28 mouse cellular contexts compared by ENCODE assay signal in genomic region chr2:140847817-140848428, GRCm38 (mm10).
DNase-seq lines count a peak whose midpoint lies in the region; ATAC-seq and TF ChIP-seq lines count a peak whose summit lies in the region.
"Had no signal": no experiment of that assay in that cellular context is flagged by ENCODE, and none has a peak within 500 bp of the region (broad histone marks: within the 10 kb centered on the region; RNA-seq: fewer than 3 reads in every experiment).

No protein-coding gene starts in this region.

- peak; percentile 6 for DNase-seq in kidney, adult 2 months
- DNase-seq in 3134 (ENCODE audit: extremely low read depth, insufficient read length, low spot score) (peak; percentile 42), adipocyte (ENCODE audit: low spot score) (peak; percentile 42)
- DNase-seq in Muller cell, postnatal 12 days (ENCODE audit: inconsistent ontology term): peak; percentile 7
- DNase-seq in midbrain, embryonic 14.5 days: no peak
- no peak for DNase-seq in left cerebral cortex, postnatal 4 days
- no peak for DNase-seq in lung, postnatal 4 days
- DNase-seq: adrenal gland, postnatal 25 days; cerebellum, adult 11-12 months; cerebellum, adult 8-10 months; cerebellum, postnatal 10 days; cerebellum, postnatal 36 days; embryo, embryonic 11 days; forebrain, postnatal 0 days; gastrocnemius, postnatal 25 days; heart, adult 18-20 months; heart, postnatal 10 days; kidney, adult 11 months had no signal

- H3K9me3 ChIP-seq in kidney, embryonic 14.5 days (ENCODE audit: control insufficient read depth, low read length): no peaks in the 10 kb centered on the region
- H3K9me3 ChIP-seq in midbrain, embryonic 14.5 days (ENCODE audit: control insufficient read depth, low read length): no peaks in the 10 kb centered on the region
- H3K9me3 ChIP-seq: embryonic facial prominence, embryonic 10.5 days; embryonic facial prominence, embryonic 13.5 days; heart, embryonic 12.5 days; heart, embryonic 15.5 days; hindbrain, embryonic 13.5 days; intestine, embryonic 15.5 days had no signal

- TF ChIP-seq POLR2A in kidney, adult 2 months (IDR thresholded peaks at IDR 0.05; ENCODE audit: low read depth, low read length): no peak

- WGBS in kidney, adult 2 months: 65% methylated on average over 5 of the region's 5 CpGs
- WGBS in kidney, embryonic 14.5 days: 90% methylated on average over 5 of the region's 5 CpGs
- WGBS in midbrain, embryonic 14.5 days: 94% methylated on average over 5 of the region's 5 CpGs

- no peak overlapping the region for H3K9ac ChIP-seq in kidney, embryonic 14.5 days (ENCODE audit: low read depth, low read length)
- H3K9ac ChIP-seq in midbrain, embryonic 14.5 days (replicated peaks; ENCODE audit: low read length): no peak overlapping the region
- H3K9ac ChIP-seq: embryonic facial prominence, embryonic 13.5 days; forebrain, postnatal 0 days; heart, embryonic 12.5 days; heart, embryonic 15.5 days; hindbrain, embryonic 13.5 days; intestine, embryonic 15.5 days had no signal

- ATAC-seq in kidney, embryonic 14.5 days (ENCODE audit: low FRiP score, low TSS enrichment): no peak
- no peak for ATAC-seq in midbrain, embryonic 14.5 days (ENCODE audit: low FRiP score, low TSS enrichment)
- ATAC-seq: activated CD4-positive, CD25-positive, alpha-beta regulatory T cell, adult 4 months; forebrain, embryonic 14.5 days; forebrain, postnatal 0 days; hindbrain, embryonic 16.5 days; intestine, embryonic 15.5 days had no signal

- no peaks in the 10 kb centered on the region for H3K4me1 ChIP-seq in kidney, adult 2 months (ENCODE audit: control insufficient read depth, insufficient read depth, low read length)
- no peaks in the 10 kb centered on the region for H3K4me1 ChIP-seq in kidney, embryonic 14.5 days (ENCODE audit: control insufficient read depth, insufficient read depth, low read length)
- H3K4me1 ChIP-seq in midbrain, embryonic 14.5 days (ENCODE audit: control insufficient read depth, insufficient read depth, low read length): no peaks in the 10 kb centered on the region
- H3K4me1 ChIP-seq: embryonic facial prominence, embryonic 10.5 days; embryonic facial prominence, embryonic 13.5 days; hindbrain, embryonic 13.5 days; intestine, embryonic 15.5 days had no signal

- no peaks in the 10 kb centered on the region for H3K27me3 ChIP-seq in kidney, adult 2 months (replicated peaks; ENCODE audit: control insufficient read depth, insufficient read depth, low read length)
- no peaks in the 10 kb centered on the region for H3K27me3 ChIP-seq in kidney, embryonic 14.5 days (ENCODE audit: control insufficient read depth, insufficient read depth, low read length)
- no peaks in the 10 kb centered on the region for H3K27me3 ChIP-seq in midbrain, embryonic 14.5 days (ENCODE audit: control insufficient read depth, insufficient read depth, low read length)
- H3K27me3 ChIP-seq: embryonic facial prominence, embryonic 13.5 days; heart, embryonic 12.5 days; heart, embryonic 15.5 days; hindbrain, embryonic 13.5 days; intestine, embryonic 15.5 days had no signal

- H3K36me3 ChIP-seq in kidney, adult 2 months (ENCODE audit: control insufficient read depth, insufficient read depth, low read length): no peaks in the 10 kb centered on the region
- no peaks in the 10 kb centered on the region for H3K36me3 ChIP-seq in kidney, embryonic 14.5 days (ENCODE audit: control insufficient read depth, insufficient read depth, low read length)
- no peaks in the 10 kb centered on the region for H3K36me3 ChIP-seq in midbrain, embryonic 14.5 days (ENCODE audit: control insufficient read depth, insufficient read depth, low read length)
- H3K36me3 ChIP-seq: embryonic facial prominence, embryonic 10.5 days; embryonic facial prominence, embryonic 13.5 days; heart, embryonic 12.5 days; heart, embryonic 15.5 days; hindbrain, embryonic 13.5 days; intestine, embryonic 15.5 days had no signal

- H3K4me3 ChIP-seq in kidney, adult 2 months (ENCODE audit: insufficient read depth, low read depth, low read length): no peak overlapping the region
- H3K4me3 ChIP-seq in kidney, embryonic 14.5 days (ENCODE audit: low read length): no peak overlapping the region
- H3K4me3 ChIP-seq in midbrain, embryonic 14.5 days (replicated peaks; ENCODE audit: low read depth, low read length): no peak overlapping the region
- H3K4me3 ChIP-seq: embryonic facial prominence, embryonic 10.5 days; embryonic facial prominence, embryonic 13.5 days; heart, embryonic 12.5 days; heart, embryonic 15.5 days; hindbrain, embryonic 13.5 days; intestine, embryonic 15.5 days had no signal

- H3K27ac ChIP-seq in kidney, adult 2 months (ENCODE audit: insufficient read depth, low read depth, low read length): no peak overlapping the region
- H3K27ac ChIP-seq in kidney, embryonic 14.5 days (ENCODE audit: low read depth, low read length): no peak overlapping the region
- no peak overlapping the region for H3K27ac ChIP-seq in midbrain, embryonic 14.5 days (replicated peaks; ENCODE audit: low read depth, low read length)
- H3K27ac ChIP-seq: embryonic facial prominence, embryonic 10.5 days; embryonic facial prominence, embryonic 13.5 days; heart, embryonic 15.5 days; hindbrain, embryonic 13.5 days; intestine, embryonic 15.5 days had no signal

- H3K4me2 ChIP-seq in kidney, embryonic 14.5 days (replicated peaks; ENCODE audit: low read depth, low read length): no peak overlapping the region
- H3K4me2 ChIP-seq in midbrain, embryonic 14.5 days (ENCODE audit: low read length): no peak overlapping the region
- H3K4me2 ChIP-seq: embryonic facial prominence, embryonic 13.5 days; heart, embryonic 12.5 days; heart, embryonic 15.5 days; hindbrain, embryonic 13.5 days; intestine, embryonic 15.5 days had no signal

- no peak for TF ChIP-seq CTCF in kidney, adult 2 months (conservative IDR thresholded peaks at IDR 0.05; ENCODE audit: insufficient read depth, insufficient read length, low read depth, low read length)

- intact Hi-C loops in left cerebral cortex, postnatal 4 days (cut with DNase I): no loop called here

Comparison
In these comparisons a context has a peak if more than half of its experiments do, and no peak if none do; other contexts are left out.
1. DNase-seq: peak in kidney, adult 2 months (single experiment), 3134 (single experiment), Muller cell, postnatal 12 days (single experiment) and adipocyte (single experiment); none in midbrain, embryonic 14.5 days (single experiment), left cerebral cortex, postnatal 4 days (single experiment) and lung, postnatal 4 days (0 of 2).